Mouse (Mus musculus): ENCODE measurements around the gene Olfr410. TPM values are rescaled to one million over a fixed set of nuclear protein-coding genes. Genes with fewer than 3 reads are reported as not detected.

The Olfr410 gene
- polyA plus RNA-seq, 1 experiment from 2014 or later: not detected

DNA sequence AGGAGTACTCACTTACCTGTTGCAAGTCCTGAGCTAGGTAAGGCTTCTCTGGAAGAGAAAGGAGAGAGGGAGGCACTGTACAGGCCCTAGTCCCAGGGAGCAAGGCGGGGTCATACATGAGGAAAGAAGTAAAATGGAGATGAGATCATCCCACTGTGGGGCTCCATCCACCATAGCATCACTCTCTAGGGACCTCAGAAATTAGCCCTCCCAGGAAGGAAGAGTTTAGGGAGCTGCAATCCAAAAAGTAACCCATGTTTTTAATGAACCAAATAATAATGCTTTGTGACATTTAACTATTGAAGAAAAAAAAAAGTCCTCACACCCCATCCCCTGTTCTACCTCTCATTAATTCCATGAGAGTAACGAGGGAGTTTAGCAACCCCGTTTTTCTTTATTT, 14.7 kb upstream of the Olfr410 start, which contains the start of gene Olfr411:
Gene Olfr411 (minus strand): TSS at position 101 of the 400 bp plus-strand sequence.
- Histone ChIP-seq H3K36me3 (ENCODE audit: control insufficient read depth, insufficient read depth, low read length) (no peaks in the 10 kb centered on the region), H3K4me1 (ENCODE audit: control insufficient read depth in 2 of 2, insufficient read depth in 2 of 2, low read length in 2 of 2) (no peaks in the 10 kb centered on the region), H3K4me2 (ENCODE audit: low read length) (no peak within 1 kb of the TSS), H3K4me3 (ENCODE audit: control insufficient read depth in 1 of 2, insufficient read depth in 1 of 2, low read depth in 1 of 2, low read length in 2 of 2) (no peak within 1 kb of the TSS), H3K27me3 (ENCODE audit: control insufficient read depth, insufficient read depth, low read length) (no peaks in the 10 kb centered on the region), H3K9me3 (ENCODE audit: control insufficient read depth, low read length) (no peaks in the 10 kb centered on the region), H3K27ac (replicated peaks in 1 of 2; ENCODE audit: control insufficient read depth in 1 of 2, insufficient read depth in 1 of 2, low read depth in 2 of 2, low read length in 2 of 2) (no peak within 1 kb of the TSS), H3K9ac (ENCODE audit: low read length) (no peak within 1 kb of the TSS)
- 79% methylated on average over 3 of the region's 3 CpGs for WGBS
- no peak for ATAC-seq (ENCODE audit: insufficient number of reproducible peaks, insufficient read depth, low FRiP score, low read depth)

DNA sequence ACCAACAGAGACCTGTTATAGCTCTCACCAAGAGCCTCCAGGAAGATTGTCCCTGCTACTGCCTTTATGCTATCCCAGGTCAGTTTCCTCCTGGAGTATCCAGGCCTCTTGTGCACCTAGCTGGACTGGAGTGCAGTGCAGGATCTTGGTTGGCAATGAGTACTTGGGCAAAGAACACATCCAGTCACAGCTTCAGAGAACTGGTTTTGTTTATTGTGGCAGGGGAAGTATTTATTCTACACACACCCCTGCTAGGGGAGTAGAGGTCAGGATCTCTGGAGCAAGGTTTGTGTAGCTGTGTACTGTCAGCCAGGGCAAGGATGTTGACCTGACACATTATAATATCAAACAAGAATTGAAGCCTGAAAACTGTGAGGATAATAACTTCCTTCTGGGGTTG, 9.1 kb downstream of the Olfr410 start:
- H3K4me2 ChIP-seq (ENCODE audit: low read length): no peak overlapping the region
- H3K27me3 ChIP-seq (ENCODE audit: control insufficient read depth, insufficient read depth, low read length): no peaks in the 10 kb centered on the region
- H3K4me1 ChIP-seq (ENCODE audit: control insufficient read depth in 2 of 2, insufficient read depth in 2 of 2, low read length in 2 of 2): no peaks in the 10 kb centered on the region
- H3K36me3 ChIP-seq (ENCODE audit: control insufficient read depth, insufficient read depth, low read length): no peaks in the 10 kb centered on the region
- no peaks in the 10 kb centered on the region for H3K9me3 ChIP-seq (ENCODE audit: control insufficient read depth, low read length)
- H3K27ac ChIP-seq (replicated peaks in 1 of 2; ENCODE audit: control insufficient read depth in 1 of 2, insufficient read depth in 1 of 2, low read depth in 2 of 2, low read length in 2 of 2): no peak overlapping the region
- no peak overlapping the region for H3K9ac ChIP-seq (ENCODE audit: low read length)
- H3K4me3 ChIP-seq (ENCODE audit: control insufficient read depth in 1 of 2, insufficient read depth in 1 of 2, low read depth in 1 of 2, low read length in 2 of 2): no peak overlapping the region
- ATAC-seq (ENCODE audit: insufficient number of reproducible peaks, insufficient read depth, low FRiP score, low read depth): no peak

DNA sequence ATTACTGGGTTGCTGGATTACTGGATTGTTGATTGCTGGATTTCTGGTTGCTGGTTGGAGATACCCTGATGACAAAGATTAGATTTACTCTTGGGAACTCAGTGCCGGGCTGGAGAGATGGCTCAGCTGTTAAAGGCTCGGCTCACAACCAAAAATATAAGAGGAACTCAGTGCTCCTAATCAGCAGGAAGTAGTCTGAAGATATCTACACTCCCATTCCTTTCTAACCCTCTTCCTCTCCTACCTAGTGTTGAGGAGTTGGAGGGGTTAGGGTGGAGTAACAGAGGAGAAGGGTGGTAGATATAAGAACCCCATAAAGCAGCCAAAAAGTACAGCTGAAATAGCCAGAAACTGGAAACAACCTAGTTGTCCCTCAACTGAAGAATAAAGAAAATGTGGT, 11.8 kb downstream of the Olfr410 start:
- Histone ChIP-seq H3K27ac (replicated peaks in 1 of 2; ENCODE audit: control insufficient read depth in 1 of 2, insufficient read depth in 1 of 2, low read depth in 2 of 2, low read length in 2 of 2) (no peak overlapping the region), H3K9ac (ENCODE audit: low read length) (no peak overlapping the region), H3K4me2 (ENCODE audit: low read length) (no peak overlapping the region), H3K27me3 (ENCODE audit: control insufficient read depth, insufficient read depth, low read length) (no peaks in the 10 kb centered on the region), H3K4me1 (ENCODE audit: control insufficient read depth in 2 of 2, insufficient read depth in 2 of 2, low read length in 2 of 2) (no peaks in the 10 kb centered on the region), H3K9me3 (ENCODE audit: control insufficient read depth, low read length) (no peaks in the 10 kb centered on the region), H3K36me3 (ENCODE audit: control insufficient read depth, insufficient read depth, low read length) (no peaks in the 10 kb centered on the region), H3K4me3 (ENCODE audit: control insufficient read depth in 1 of 2, insufficient read depth in 1 of 2, low read depth in 1 of 2, low read length in 2 of 2) (no peak overlapping the region)
- no peak for ATAC-seq (ENCODE audit: insufficient number of reproducible peaks, insufficient read depth, low FRiP score, low read depth)
- 47% methylated on average over 2 of the region's 2 CpGs for WGBS

DNA sequence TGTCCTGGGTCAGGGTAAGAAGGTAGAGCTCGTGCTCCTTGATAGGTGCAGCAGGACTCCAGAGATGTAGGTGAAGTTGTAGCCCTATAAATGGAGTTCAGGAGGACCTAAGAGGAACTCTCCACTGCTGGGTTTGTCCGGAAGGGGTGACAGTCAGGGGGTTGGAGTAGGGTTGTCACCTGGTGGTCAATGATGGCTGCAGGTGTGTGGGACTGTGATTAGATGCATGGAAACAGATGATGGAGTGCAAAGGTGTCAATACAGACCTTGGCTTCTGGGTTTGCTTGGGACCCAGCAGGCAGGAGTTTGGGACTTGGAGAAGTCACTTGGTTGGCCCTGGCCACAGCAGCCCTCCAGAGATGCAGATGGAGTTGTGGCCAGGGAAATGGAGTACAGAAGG, 50.6 kb downstream of the Olfr410 start:
- no peak for ATAC-seq (ENCODE audit: insufficient number of reproducible peaks, insufficient read depth, low FRiP score, low read depth)

DNA sequence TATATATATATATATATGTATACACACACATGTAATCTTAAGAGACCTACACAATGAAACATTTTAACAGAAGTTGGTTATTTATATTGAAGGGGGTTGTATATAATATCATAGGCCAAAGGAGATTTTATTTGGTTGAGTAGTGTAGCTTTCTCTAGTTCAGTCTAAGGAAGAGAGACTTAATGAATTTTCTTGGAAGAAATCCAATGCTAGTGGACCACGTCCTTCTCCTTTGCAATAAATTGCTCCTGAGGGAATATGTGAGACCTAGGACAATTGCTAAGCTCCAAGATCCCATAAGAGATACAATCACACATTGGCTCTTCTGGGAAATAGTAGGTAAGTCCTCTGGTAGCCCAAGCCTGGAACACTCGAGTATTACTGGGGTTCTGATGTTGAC, 54.4 kb downstream of the Olfr410 start, which contains the start of gene Olfr59:
Gene Olfr59 (plus strand): TSS at position 301 of the 400 bp plus-strand sequence.
- no peaks in the 10 kb centered on the region for H3K4me1 ChIP-seq (ENCODE audit: control insufficient read depth in 2 of 2, insufficient read depth in 2 of 2, low read length in 2 of 2)
- H3K27me3 ChIP-seq (ENCODE audit: control insufficient read depth, insufficient read depth, low read length): no peaks in the 10 kb centered on the region
- H3K4me3 ChIP-seq (ENCODE audit: control insufficient read depth in 1 of 2, insufficient read depth in 1 of 2, low read depth in 1 of 2, low read length in 2 of 2): no peak within 1 kb of the TSS
- H3K9me3 ChIP-seq (ENCODE audit: control insufficient read depth, low read length): peaks cover 11% of the 10 kb centered on the region; the same call in 1 of the 2 replicates
- no peaks in the 10 kb centered on the region for H3K36me3 ChIP-seq (ENCODE audit: control insufficient read depth, insufficient read depth, low read length)
- H3K27ac ChIP-seq (replicated peaks in 1 of 2; ENCODE audit: control insufficient read depth in 1 of 2, insufficient read depth in 1 of 2, low read depth in 2 of 2, low read length in 2 of 2): no peak within 1 kb of the TSS
- no peak within 1 kb of the TSS for H3K4me2 ChIP-seq (ENCODE audit: low read length)
- WGBS: 49% methylated on average over 2 of the region's 2 CpGs
- no peak within 1 kb of the TSS for H3K9ac ChIP-seq (ENCODE audit: low read length)
- no peak for ATAC-seq (ENCODE audit: insufficient number of reproducible peaks, insufficient read depth, low FRiP score, low read depth)

More for the DNA sequence above, 50.6 kb downstream of the Olfr410 start:
- H3K4me3 ChIP-seq (ENCODE audit: control insufficient read depth in 1 of 2, insufficient read depth in 1 of 2, low read depth in 1 of 2, low read length in 2 of 2): no peak overlapping the region
- no peaks in the 10 kb centered on the region for H3K9me3 ChIP-seq (ENCODE audit: control insufficient read depth, low read length)
- H3K4me1 ChIP-seq (ENCODE audit: control insufficient read depth in 2 of 2, insufficient read depth in 2 of 2, low read length in 2 of 2): no peaks in the 10 kb centered on the region
- 44% methylated on average over 2 of the region's 2 CpGs for WGBS
- no peak overlapping the region for H3K4me2 ChIP-seq (ENCODE audit: low read length)
- no peak overlapping the region for H3K9ac ChIP-seq (ENCODE audit: low read length)
- H3K36me3 ChIP-seq (ENCODE audit: control insufficient read depth, insufficient read depth, low read length): no peaks in the 10 kb centered on the region
- H3K27me3 ChIP-seq (ENCODE audit: control insufficient read depth, insufficient read depth, low read length): no peaks in the 10 kb centered on the region
- H3K27ac ChIP-seq (replicated peaks in 1 of 2; ENCODE audit: control insufficient read depth in 1 of 2, insufficient read depth in 1 of 2, low read depth in 2 of 2, low read length in 2 of 2): no peak overlapping the region

Other genes starting within 250 kb of the Olfr410 start
- gene Olfr401, start 224.3 kb downstream of the Olfr410 start, polyA plus RNA-seq (2014; fragmentation: Nextera tagmentation; extraction: Ambion mirVana): not detected in 2 replicates
- not detected in 2 replicates for gene Olfr402, start 184.5 kb downstream of the Olfr410 start, polyA plus RNA-seq (2014; fragmentation: Nextera tagmentation; extraction: Ambion mirVana)
- not detected in 2 replicates for gene Olfr403, start 151.8 kb downstream of the Olfr410 start, polyA plus RNA-seq (2014; fragmentation: Nextera tagmentation; extraction: Ambion mirVana)
- gene Olfr43, start 126.7 kb downstream of the Olfr410 start, polyA plus RNA-seq (2014; fragmentation: Nextera tagmentation; extraction: Ambion mirVana): not detected in 2 replicates
- not detected in 2 replicates for gene Olfr406, start 78.2 kb downstream of the Olfr410 start, polyA plus RNA-seq (2014; fragmentation: Nextera tagmentation; extraction: Ambion mirVana)
- not detected in 2 replicates for gene Olfr59, start 54.3 kb downstream of the Olfr410 start, polyA plus RNA-seq (2014; fragmentation: Nextera tagmentation; extraction: Ambion mirVana)
- gene Olfr411, start 14.6 kb upstream of the Olfr410 start, polyA plus RNA-seq (2014; fragmentation: Nextera tagmentation; extraction: Ambion mirVana): not detected in 2 replicates
- gene Olfr412, start 24.0 kb upstream of the Olfr410 start, polyA plus RNA-seq (2014; fragmentation: Nextera tagmentation; extraction: Ambion mirVana): not detected in 2 replicates